Mouse (Mus musculus): ENCODE data around the gene Pycr2. TPM values are rescaled to one million over a fixed set of nuclear protein-coding genes. Genes with fewer than 3 reads are reported as not detected.

The Pycr2 gene
- 0.63 TPM for polyA plus RNA-seq (2014; fragmentation: Illumina TruSeq; extraction: RNeasy Lipid Tissue Mini Kit (QIAGEN cat#74804); ENCODE audit: low replicate concordance)

DNA sequence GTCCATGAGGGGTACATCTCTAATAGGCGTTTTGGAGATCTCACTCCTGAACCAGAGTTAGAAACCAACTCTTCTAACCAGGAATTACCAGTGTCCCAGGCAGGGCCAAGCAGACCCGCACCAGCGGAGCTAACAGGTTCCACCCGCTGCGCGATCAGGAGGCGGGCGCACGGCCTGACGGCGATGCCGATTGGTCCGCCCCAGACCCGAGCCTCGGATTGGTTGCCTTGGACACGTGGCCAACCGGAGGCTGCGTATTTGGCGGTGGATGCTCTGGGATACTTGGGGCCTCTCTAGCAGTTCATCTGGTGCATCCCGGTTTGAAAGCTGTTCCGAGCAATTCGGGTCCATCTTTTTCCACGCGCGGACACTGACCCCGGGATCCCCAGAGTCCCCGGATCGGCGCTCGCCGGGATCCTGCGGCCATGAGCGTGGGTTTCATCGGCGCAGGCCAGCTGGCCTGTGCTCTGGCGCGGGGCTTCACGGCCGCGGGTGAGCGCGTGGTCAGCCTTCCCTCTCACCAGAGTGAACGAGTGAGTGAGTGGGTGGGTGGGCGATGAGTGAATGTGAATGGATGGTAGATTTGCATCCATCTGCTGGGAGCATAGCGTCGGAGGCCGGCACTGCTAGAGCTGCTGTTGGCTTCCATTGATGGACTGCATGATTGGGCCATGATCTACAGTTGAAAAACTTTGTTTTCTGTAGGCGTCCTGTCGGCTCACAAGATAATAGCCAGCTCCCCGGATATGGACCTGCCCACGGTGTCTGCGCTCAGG is at the start of gene Pycr2:
TSS of gene Pycr2 (plus strand) at position 255 of the 776 bp plus-strand sequence.

DNA sequence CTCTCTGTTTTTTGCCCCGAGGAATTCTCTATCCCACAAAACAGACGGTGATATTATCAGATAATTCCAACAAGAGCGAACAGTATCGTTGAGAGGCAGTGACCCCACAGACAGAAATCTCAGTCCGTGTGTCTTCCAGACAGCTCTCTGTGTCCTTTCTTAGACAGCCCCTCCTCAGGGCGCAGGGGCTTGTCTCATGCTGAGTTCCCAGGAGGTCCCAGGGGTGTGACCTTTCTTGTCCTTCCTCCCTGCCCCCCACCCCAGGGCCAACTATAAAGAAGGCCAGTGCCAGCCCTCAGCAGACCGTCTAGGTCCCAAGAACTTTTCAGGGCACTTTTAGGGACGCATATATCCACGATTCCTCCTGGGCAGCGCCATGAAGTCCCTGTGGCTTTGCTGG is 11.3 kb upstream of the Pycr2 start, which contains the start of gene Lefty2:
TSS of gene Lefty2 (plus strand) at position 301 of the 400 bp plus-strand sequence.

DNA sequence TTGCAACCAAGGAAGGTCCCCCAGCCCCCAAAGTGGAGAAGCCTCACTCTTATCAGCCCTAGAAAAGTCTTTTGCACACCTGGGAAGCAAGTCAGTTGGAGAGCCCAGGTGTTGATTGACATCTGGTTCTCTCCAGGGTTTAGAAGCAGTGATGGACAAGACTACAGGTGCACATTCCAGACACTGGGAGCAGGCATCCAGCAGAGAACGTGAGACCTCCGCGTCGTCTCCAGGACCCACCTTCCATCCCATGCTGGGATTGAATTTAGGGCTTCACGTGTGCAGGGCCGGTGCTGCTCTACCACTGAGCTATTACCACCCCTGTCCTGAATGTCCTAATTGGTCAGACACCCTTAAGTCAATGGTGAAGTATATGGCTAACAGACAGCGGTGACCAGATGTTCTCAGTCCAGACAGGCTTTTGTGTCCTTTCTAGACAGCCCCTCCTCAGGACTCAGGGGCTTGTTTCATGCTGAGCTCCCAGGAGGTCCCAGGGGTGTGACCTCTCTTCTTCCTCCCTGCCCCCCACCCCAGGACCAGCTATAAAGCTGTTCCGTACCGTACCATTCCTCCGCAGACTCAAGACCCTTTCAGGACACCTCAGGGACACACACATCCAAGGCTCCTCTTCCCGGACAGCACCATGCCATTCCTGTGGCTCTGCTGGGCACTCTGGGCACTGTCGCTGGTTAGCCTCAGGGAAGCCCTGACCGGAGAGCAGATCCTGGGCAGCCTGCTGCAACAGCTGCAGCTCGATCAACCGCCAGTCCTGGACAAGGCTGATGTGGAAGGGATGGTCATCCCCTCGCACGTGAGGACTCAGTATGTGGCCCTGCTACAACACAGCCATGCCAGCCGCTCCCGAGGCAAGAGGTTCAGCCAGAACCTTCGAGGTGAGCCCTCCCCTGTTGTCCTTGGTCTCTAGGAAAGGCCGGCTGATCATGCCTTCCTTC is 30.6 kb downstream of the Pycr2 start, which contains the start of gene Lefty1:
TSS of gene Lefty1 (plus strand) at position 556 of the 953 bp plus-strand sequence.

DNA sequence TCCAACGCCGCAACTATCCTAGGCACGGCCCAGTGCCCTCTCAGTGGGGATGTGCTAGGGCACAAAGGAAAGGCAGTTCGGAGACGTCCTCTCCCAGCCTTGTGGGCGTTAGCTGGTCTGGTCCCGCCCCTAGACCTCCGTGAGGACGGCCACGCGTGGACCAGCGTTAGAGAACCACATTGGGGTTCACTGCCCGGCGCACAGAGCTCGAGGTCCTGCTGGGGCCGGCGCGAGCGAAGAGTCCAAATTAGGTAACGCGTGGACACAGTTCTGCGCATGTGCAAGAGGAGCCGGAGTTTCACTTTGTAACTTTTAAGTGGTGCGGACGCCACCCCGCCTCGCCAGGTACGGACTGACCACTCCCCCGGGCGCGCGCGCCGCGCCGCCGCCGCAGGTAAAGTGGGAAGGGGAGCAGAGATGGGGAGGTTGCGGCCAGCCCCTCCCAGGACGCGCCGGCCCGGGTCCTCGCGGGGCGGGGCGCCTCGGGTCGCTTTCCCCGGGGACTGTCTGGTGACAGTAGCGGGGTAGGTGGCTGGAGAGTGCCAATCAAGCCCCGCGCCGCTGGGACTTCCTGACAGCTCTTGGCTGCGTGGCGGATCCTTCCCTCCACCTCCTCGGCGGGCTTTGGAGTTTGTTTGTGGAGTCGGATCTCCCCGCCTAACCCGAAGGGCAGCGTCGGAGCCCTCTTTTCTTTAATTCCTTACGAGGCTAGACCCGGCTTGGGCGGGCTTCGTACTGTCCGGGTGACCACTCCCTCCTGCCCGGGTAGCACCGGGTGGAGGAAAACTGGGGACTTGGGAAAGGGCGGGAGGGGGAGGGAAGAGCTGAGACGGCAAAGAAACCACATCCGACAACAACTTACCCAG is 38.3 kb downstream of the Pycr2 start, which contains the start of gene Tmem63a:
TSS of gene Tmem63a (plus strand) at position 179 of the 866 bp plus-strand sequence.

Other genes with a start within 250 kb of the Pycr2 start
- gene Mixl1, start 207.3 kb upstream of the Pycr2 start, polyA plus RNA-seq (2014; fragmentation: Illumina TruSeq; extraction: RNeasy Lipid Tissue Mini Kit (QIAGEN cat#74804); ENCODE audit: low replicate concordance) = not detected
- gene Acbd3, start 178.2 kb upstream of the Pycr2 start, polyA plus RNA-seq (2014; fragmentation: Illumina TruSeq; extraction: RNeasy Lipid Tissue Mini Kit (QIAGEN cat#74804); ENCODE audit: low replicate concordance) = 54.5 TPM
- gene H3f3a, start 90.3 kb upstream of the Pycr2 start, polyA plus RNA-seq (2014; fragmentation: Illumina TruSeq; extraction: RNeasy Lipid Tissue Mini Kit (QIAGEN cat#74804); ENCODE audit: low replicate concordance) = 1,891 TPM
- 17.6 TPM for gene Sde2, start 53.2 kb upstream of the Pycr2 start, polyA plus RNA-seq (2014; fragmentation: Illumina TruSeq; extraction: RNeasy Lipid Tissue Mini Kit (QIAGEN cat#74804); ENCODE audit: low replicate concordance)
- not detected for gene Lefty2, start 11.2 kb upstream of the Pycr2 start, polyA plus RNA-seq (2014; fragmentation: Illumina TruSeq; extraction: RNeasy Lipid Tissue Mini Kit (QIAGEN cat#74804); ENCODE audit: low replicate concordance)
- not detected for gene Lefty1, start 30.7 kb downstream of the Pycr2 start, polyA plus RNA-seq (2014; fragmentation: Illumina TruSeq; extraction: RNeasy Lipid Tissue Mini Kit (QIAGEN cat#74804); ENCODE audit: low replicate concordance)
- gene Tmem63a, start 38.1 kb downstream of the Pycr2 start, polyA plus RNA-seq (2014; fragmentation: Illumina TruSeq; extraction: RNeasy Lipid Tissue Mini Kit (QIAGEN cat#74804); ENCODE audit: low replicate concordance) = 1.8 TPM
- gene Ephx1, start 116.6 kb downstream of the Pycr2 start, polyA plus RNA-seq (2014; fragmentation: Illumina TruSeq; extraction: RNeasy Lipid Tissue Mini Kit (QIAGEN cat#74804); ENCODE audit: low replicate concordance) = 45.4 TPM
- 3.5 TPM for gene 9130409I23Rik, start 146.9 kb downstream of the Pycr2 start, polyA plus RNA-seq (2014; fragmentation: Illumina TruSeq; extraction: RNeasy Lipid Tissue Mini Kit (QIAGEN cat#74804); ENCODE audit: low replicate concordance)
- gene Nvl, start 239.9 kb downstream of the Pycr2 start, polyA plus RNA-seq (2014; fragmentation: Illumina TruSeq; extraction: RNeasy Lipid Tissue Mini Kit (QIAGEN cat#74804); ENCODE audit: low replicate concordance) = 22.7 TPM
- 496 TPM for gene Cnih4, start 240.4 kb downstream of the Pycr2 start, polyA plus RNA-seq (2014; fragmentation: Illumina TruSeq; extraction: RNeasy Lipid Tissue Mini Kit (QIAGEN cat#74804); ENCODE audit: low replicate concordance)

Measured in small intestine, adult 10 weeks (tissue).